Mouse (Mus musculus) stomach, postnatal 0 days (tissue): ENCODE results near the gene Olfr1249. TPM values are rescaled to one million over a fixed set of nuclear protein-coding genes. Genes with fewer than 3 reads are reported as not detected.
"Not testable (repeated sequence)": the region's sequence is repeated elsewhere in the genome, so short reads cannot be mapped to it uniquely, and the experiment has no call there.

Experiments used
- ATAC-seq: fragments of 200-750 bp; cut with Nextera tagmentation; 2 replicates; pipeline ENCODE4 v1.8.0; 2017; ENCODE audit not compliant: low FRiP score, low TSS enrichment
- DNase-seq: peaks from one replicate; pipeline ENCODE4 v3.0.0-alpha.2; 2016; ENCODE audit warnings: low spot score
- H3K27ac ChIP-seq: fragments of 300-500 bp; sonication (generic); replicated peaks from 2 replicates; pipeline ENCODE4 v1.5.1; 2014; ENCODE audit warnings: mild to moderate bottlenecking, control low read depth
- H3K27me3 ChIP-seq: fragments of 300-500 bp; sonication (generic); 2 replicates; pipeline ENCODE4 v1.6.1; 2014; ENCODE audit warnings: low read length; ENCODE audit not compliant: control insufficient read depth, insufficient read depth
- H3K36me3 ChIP-seq: fragments of 300-500 bp; sonication (generic); 2 replicates; pipeline ENCODE4 v1.6.1; 2014; ENCODE audit warnings: low read length, mixed read lengths; ENCODE audit not compliant: control insufficient read depth, insufficient read depth
- H3K4me1 ChIP-seq: fragments of 300-500 bp; sonication (generic); replicated peaks from 2 replicates; pipeline ENCODE4 v1.6.1; 2014; ENCODE audit warnings: antibody characterized with exemption; ENCODE audit not compliant: control insufficient read depth, insufficient read depth
- H3K4me2 ChIP-seq: fragments of 300-500 bp; sonication (generic); replicated peaks from 2 replicates; pipeline ENCODE4 v1.6.1; 2014; ENCODE audit warnings: low read depth, mild to moderate bottlenecking, control low read depth, moderate library complexity
- H3K4me3 ChIP-seq: fragments of 300-500 bp; sonication (generic); 2 replicates; pipeline ENCODE4 v1.5.1; 2014; ENCODE audit warnings: low read depth, low read length, control low read depth
- H3K9ac ChIP-seq: fragments of 300-500 bp; sonication (generic); 2 replicates; pipeline ENCODE4 v1.6.1; 2014; ENCODE audit warnings: mild to moderate bottlenecking, low read length, control low read depth, mixed read lengths
- H3K9me3 ChIP-seq: fragments of 300-500 bp; sonication (generic); 2 replicates; pipeline ENCODE4 v1.6.1; 2016; ENCODE audit warnings: low read length; ENCODE audit not compliant: control insufficient read depth
- CTCF ChIP-seq: IDR thresholded peaks from 2 replicates; pipeline ENCODE4 v1.5.1; 2016; ENCODE audit warnings: antibody characterized with exemption, low read depth, mild to moderate bottlenecking, moderate library complexity
- EP300 ChIP-seq: optimal IDR thresholded peaks from 2 replicates; pipeline ENCODE3; 2016; ENCODE audit warnings: antibody characterized with exemption
- WGBS: fragments of 180-500 bp; shearing (Covaris S2); extraction: QIAGEN DNeasy Blood & Tissue Kit; methylation state at CpG from one replicate; pipeline ENCODE4 v1.1.7; 2014; 5-methylcytosine and 5-hydroxymethylcytosine counted together
- polyA plus RNA-seq: library from polyadenylated mRNA; unstranded; fragments of >200 nt; fragmentation: Nextera tagmentation; extraction: Ambion mirVana; gene quantifications from 2 replicates; pipeline ENCODE4 v1.2.1, GENCODE M21; 2015

Olfr1249 gene
- polyA plus RNA-seq, result not detected in 2 replicates

DNA sequence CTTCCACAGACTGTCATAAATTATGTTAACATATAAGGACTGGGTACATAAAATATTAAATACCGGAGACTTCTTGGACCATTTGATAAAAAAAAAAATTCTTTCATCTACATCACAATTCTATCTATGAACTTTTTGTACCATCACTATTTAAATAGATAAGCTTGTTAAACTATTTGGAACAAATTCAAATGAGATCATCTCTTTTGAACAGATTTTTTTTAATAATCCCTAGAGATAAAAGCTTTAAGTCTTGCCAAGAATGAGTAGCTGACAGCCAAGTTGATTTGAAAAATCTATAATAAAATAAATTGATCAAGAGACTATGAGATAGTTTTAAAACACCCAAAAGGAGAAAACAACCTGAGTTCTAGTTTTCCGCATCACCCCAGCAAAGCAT lies at the start of gene Olfr1249:
TSS of gene Olfr1249 (minus strand) at position 101 of the 400 bp plus-strand sequence.
- Histone ChIP-seq H3K4me1 (no peaks in the 10 kb centered on the region), H3K27ac (no peak within 1 kb of the TSS), H3K4me3 (no peak within 1 kb of the TSS), H3K4me2 (no peak within 1 kb of the TSS), H3K9me3 (no peaks in the 10 kb centered on the region), H3K9ac (no peak within 1 kb of the TSS), H3K36me3 (no peaks in the 10 kb centered on the region), H3K27me3 (no peaks in the 10 kb centered on the region)
- no peak for ATAC-seq
- TF ChIP-seq EP300 (no peak), CTCF (no peak)
- no peak for DNase-seq
- 85% methylated on average over 2 of the region's 2 CpGs for WGBS

GRCm38 (mm10) chr2:89671836-89672235 lies 37.1 kb upstream of the Olfr1249 start, which contains the start of gene Olfr1251:
Olfr1251 (minus strand) TSS chr2:89671936.
- Histone ChIP-seq H3K27ac (no peak within 1 kb of the TSS), H3K9me3 (no peaks in the 10 kb centered on the region), H3K9ac (no peak within 1 kb of the TSS), H3K4me3 (no peak within 1 kb of the TSS), H3K27me3 (no peaks in the 10 kb centered on the region), H3K4me2 (no peak within 1 kb of the TSS), H3K36me3 (no peaks in the 10 kb centered on the region), H3K4me1 (no peaks in the 10 kb centered on the region)
- no peak for DNase-seq
- no peak for TF ChIP-seq CTCF
- no peak for TF ChIP-seq EP300
- no peak for ATAC-seq

- Histone ChIP-seq H3K4me3 (no peak within 1 kb of the TSS), H3K9ac (no peak within 1 kb of the TSS), H3K9me3 (no peaks in the 10 kb centered on the region), H3K27ac (no peak within 1 kb of the TSS), H3K4me1 (no peaks in the 10 kb centered on the region), H3K4me2 (no peak within 1 kb of the TSS), H3K36me3 (no peaks in the 10 kb centered on the region), H3K27me3 (no peaks in the 10 kb centered on the region)
- no peak for TF ChIP-seq EP300
- TF ChIP-seq CTCF, result no peak
- DNase-seq (no peak), ATAC-seq (no peak)
Measured at GRCm38 (mm10) chr2:89661367-89661766, 26.6 kb upstream of the Olfr1249 start, which contains the start of gene Olfr1250. Olfr1250 (minus strand) TSS chr2:89661467.

DNA sequence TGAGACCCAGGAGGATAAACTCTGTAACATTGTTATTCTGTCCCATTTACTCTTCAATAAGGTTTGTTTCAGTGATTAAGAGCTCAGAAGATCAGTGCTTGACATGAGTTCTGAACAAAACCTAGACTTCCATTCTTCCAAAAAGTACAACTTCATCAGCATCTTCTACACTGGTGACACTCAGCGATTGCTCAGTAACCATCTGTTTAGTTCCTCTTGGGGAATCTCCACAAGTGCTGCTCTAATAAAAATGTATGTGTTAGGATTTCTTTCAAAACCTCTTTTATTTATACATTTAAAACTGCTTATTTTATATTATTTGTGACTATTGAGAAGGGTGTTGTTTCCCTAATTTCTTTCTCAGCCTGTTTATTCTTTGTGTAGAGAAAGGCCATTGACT lies 16.6 kb downstream of the Olfr1249 start, which contains the start of gene Olfr1248:
TSS of gene Olfr1248 (minus strand) at position 101 of the 400 bp plus-strand sequence.
- not testable (repeated sequence) for H3K9me3 ChIP-seq, H3K4me1 ChIP-seq, H3K36me3 ChIP-seq, H3K27me3 ChIP-seq, H3K27ac ChIP-seq, H3K4me3 ChIP-seq, DNase-seq, H3K9ac ChIP-seq, ATAC-seq, H3K4me2 ChIP-seq
- WGBS, result 93% methylated on average over 1 of the region's 1 CpGs

GRCm38 (mm10) chr2:89614030-89614429 lies 20.8 kb downstream of the Olfr1249 start, which contains the start of gene Olfr1247:
Olfr1247 (minus strand) TSS chr2:89614130.
- Histone ChIP-seq H3K9ac (no peak within 1 kb of the TSS), H3K9me3 (no peaks in the 10 kb centered on the region), H3K36me3 (no peaks in the 10 kb centered on the region), H3K27me3 (no peaks in the 10 kb centered on the region), H3K4me2 (no peak within 1 kb of the TSS), H3K27ac (no peak within 1 kb of the TSS), H3K4me3 (no peak within 1 kb of the TSS), H3K4me1 (no peaks in the 10 kb centered on the region)
- TF ChIP-seq EP300, result no peak
- TF ChIP-seq CTCF, result no peak
- DNase-seq, result no peak
- ATAC-seq, result no peak
- 84% methylated on average over 2 of the region's 2 CpGs for WGBS

DNA sequence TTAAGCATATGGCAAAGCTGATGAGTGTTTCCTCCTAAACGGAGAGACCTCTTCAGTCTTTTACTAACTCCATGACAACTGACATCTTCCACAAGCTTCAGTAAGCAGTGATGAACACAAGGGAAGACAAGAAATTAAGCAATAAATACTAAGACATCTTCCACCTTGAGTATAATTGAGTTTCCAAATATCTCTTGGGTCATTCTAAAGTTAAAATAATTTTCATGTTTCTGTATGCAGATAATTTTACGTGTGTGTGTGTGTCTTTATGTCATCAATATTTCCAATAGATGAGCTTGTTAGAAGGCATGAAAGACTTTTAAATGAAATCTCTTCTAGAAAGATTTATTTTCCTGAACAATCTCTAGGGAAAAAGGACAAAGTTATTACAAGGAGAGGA lies 41.7 kb downstream of the Olfr1249 start, which contains the start of gene Olfr1246:
TSS of gene Olfr1246 (minus strand) at position 101 of the 400 bp plus-strand sequence.
- H3K9ac ChIP-seq, result no peak within 1 kb of the TSS
- ATAC-seq, result no peak
- no peak within 1 kb of the TSS for H3K4me3 ChIP-seq
- no peak for DNase-seq
- no peak for TF ChIP-seq EP300
- no peak for TF ChIP-seq CTCF
- no peaks in the 10 kb centered on the region for H3K9me3 ChIP-seq
- WGBS, result 65% methylated on average over 2 of the region's 2 CpGs
- no peaks in the 10 kb centered on the region for H3K36me3 ChIP-seq
- H3K4me2 ChIP-seq, result no peak within 1 kb of the TSS
- no peaks in the 10 kb centered on the region for H3K4me1 ChIP-seq
- H3K27ac ChIP-seq, result no peak within 1 kb of the TSS
- H3K27me3 ChIP-seq, result no peaks in the 10 kb centered on the region

Other genes with a start within 250 kb of the Olfr1249 start
- gene Olfr1238, start 225.3 kb downstream of the Olfr1249 start, polyA plus RNA-seq, result not detected in 2 replicates
- not detected in 2 replicates for gene Olfr1239, start 214.6 kb downstream of the Olfr1249 start, polyA plus RNA-seq
- gene Olfr1240, start 192.0 kb downstream of the Olfr1249 start, polyA plus RNA-seq, result not detected in 2 replicates
- not detected in 2 replicates for gene Olfr1241, start 147.9 kb downstream of the Olfr1249 start, polyA plus RNA-seq
- gene Olfr1242, start 136.6 kb downstream of the Olfr1249 start, polyA plus RNA-seq, result not detected in 2 replicates
- gene Olfr1243, start 103.5 kb downstream of the Olfr1249 start, polyA plus RNA-seq, result not detected in 2 replicates
- not detected in 2 replicates for gene Olfr1245, start 56.5 kb downstream of the Olfr1249 start, polyA plus RNA-seq
- gene Olfr1246, start 41.8 kb downstream of the Olfr1249 start, polyA plus RNA-seq, result not detected in 2 replicates
- gene Olfr1247, start 20.9 kb downstream of the Olfr1249 start, polyA plus RNA-seq, result 0.01 TPM in 1 of 2 replicates, not detected in the other
- gene Olfr1248, start 16.7 kb downstream of the Olfr1249 start, polyA plus RNA-seq, result not detected in 2 replicates
- gene Olfr1250, start 26.5 kb upstream of the Olfr1249 start, polyA plus RNA-seq, result not detected in 2 replicates
- not detected in 2 replicates for gene Olfr1251, start 37.0 kb upstream of the Olfr1249 start, polyA plus RNA-seq
- gene Olfr1252, start 90.0 kb upstream of the Olfr1249 start, polyA plus RNA-seq, result not detected in 2 replicates
- not detected in 2 replicates for gene Olfr1253, start 122.1 kb upstream of the Olfr1249 start, polyA plus RNA-seq
- gene Olfr1254, start 158.6 kb upstream of the Olfr1249 start, polyA plus RNA-seq, result not detected in 2 replicates
- not detected in 2 replicates for gene Olfr1255, start 177.1 kb upstream of the Olfr1249 start, polyA plus RNA-seq
- not detected in 2 replicates for gene Olfr1256, start 206.6 kb upstream of the Olfr1249 start, polyA plus RNA-seq
- gene Olfr48, start 213.2 kb upstream of the Olfr1249 start, polyA plus RNA-seq, result not detected in 2 replicates
- gene Olfr1257, start 243.5 kb upstream of the Olfr1249 start, polyA plus RNA-seq, result not detected in 2 replicates